Mouse (Mus musculus): ENCODE data around the gene Pitpnm1.

- TF ChIP-seq USF1 (IDR thresholded peaks at IDR 0.05; ENCODE audit: low read depth, low read length), result peak; percentile 75; the same call in 1 of the 2 replicates
- TF ChIP-seq SMC3 (IDR thresholded peaks at IDR 0.05; ENCODE audit: low read depth, low read length), result no peak
- no peak for TF ChIP-seq CTCF (IDR thresholded peaks at IDR 0.05 in 2 of 3, conservative IDR thresholded peaks at IDR 0.05 in 1 of 3; ENCODE audit: control insufficient read depth in 1 of 3, insufficient read depth in 1 of 3, low read depth in 2 of 3, low read length in 3 of 3, poor library complexity in 1 of 3, severe bottlenecking in 1 of 3)
- TF ChIP-seq MAX (IDR thresholded peaks at IDR 0.05; ENCODE audit: low read length), result no peak
- TF ChIP-seq POLR2AphosphoS5 (IDR thresholded peaks at IDR 0.05; ENCODE audit: borderline replicate concordance, low read depth, low read length), result no peak
- no peak for TF ChIP-seq ZC3H11A (IDR thresholded peaks at IDR 0.05; ENCODE audit: low read depth, low read length)
- no peak for TF ChIP-seq GATA1 (IDR thresholded peaks at IDR 0.05; ENCODE audit: low read depth, low read length)
Measured at GRCm38 (mm10) chr19:4059069-4059740, 40.6 kb upstream of the Pitpnm1 start, which contains the start of gene Gstp3.
